24 mouse cellular contexts compared by ENCODE assay signal in genomic region chr2:110129396-110129795, GRCm38 (mm10).
DNase-seq lines count a peak whose midpoint lies in the region; ATAC-seq and TF ChIP-seq lines count a peak whose summit lies in the region.
"Had no signal": no experiment of that assay in that cellular context is flagged by ENCODE, and none has a peak within 500 bp of the region (broad histone marks: within the 10 kb centered on the region; RNA-seq: fewer than 3 reads in every experiment).

No protein-coding gene starts in this region.

- peak overlapping the region; percentile 49 for H3K27ac ChIP-seq in embryonic facial prominence, embryonic 13.5 days
- no peak overlapping the region for H3K27ac ChIP-seq in embryonic facial prominence, embryonic 10.5 days (replicated peaks)
- 0 out of 2 replicates have a peak overlapping the region, but pooled peaks have one; percentile 39 for H3K27ac ChIP-seq in embryonic fibroblast, embryonic 13.5 days (ENCODE audit: insufficient read depth, low read length)
- H3K27ac ChIP-seq: forebrain, embryonic 10.5 days; forebrain, embryonic 12.5 days had no signal

- H3K4me3 ChIP-seq in embryonic facial prominence, embryonic 13.5 days, result no peak overlapping the region
- no peak overlapping the region for H3K4me3 ChIP-seq in embryonic facial prominence, embryonic 10.5 days
- no peak overlapping the region for H3K4me3 ChIP-seq in embryonic fibroblast, embryonic 13.5 days (ENCODE audit: insufficient read depth, low read length)
- H3K4me3 ChIP-seq: erythroblast, embryonic 14.5 days; forebrain, embryonic 10.5 days; forebrain, embryonic 12.5 days had no signal

- H3K4me2 ChIP-seq in embryonic facial prominence, embryonic 13.5 days, result no peak overlapping the region
- H3K4me2 ChIP-seq: forebrain, embryonic 12.5 days had no signal

- H3K27me3 ChIP-seq in embryonic facial prominence, embryonic 13.5 days, result no peaks in the 10 kb centered on the region
- no peaks in the 10 kb centered on the region for H3K27me3 ChIP-seq in embryonic facial prominence, embryonic 10.5 days (replicated peaks; ENCODE audit: low read depth, poor library complexity, severe bottlenecking)
- H3K27me3 ChIP-seq: CH12.LX; forebrain, embryonic 12.5 days; Patski had no signal

- no peak for DNase-seq in embryonic facial prominence, embryonic 10.5 days (ENCODE audit: low spot score)
- peak; percentile 0 for DNase-seq in kidney, adult 9 months
- DNase-seq in kidney, postnatal 36 days, result no peak
- DNase-seq: adrenal gland, adult 8-10 months; adrenal gland, postnatal 14 days; adrenal gland, postnatal 36 days; B cell, adult 2 months; cerebellum, adult 11-12 months; cerebellum, adult 2 months; cerebellum, adult 9-10 months; cerebellum, postnatal 10 days; cerebellum, postnatal 25 days had no signal

- H3K36me3 ChIP-seq in embryonic facial prominence, embryonic 13.5 days, result no peaks in the 10 kb centered on the region
- H3K36me3 ChIP-seq in embryonic facial prominence, embryonic 10.5 days (replicated peaks), result no peaks in the 10 kb centered on the region
- H3K36me3 ChIP-seq: forebrain, embryonic 10.5 days; forebrain, embryonic 12.5 days; G1E had no signal

- H3K9ac ChIP-seq in embryonic facial prominence, embryonic 13.5 days, result no peak overlapping the region
- H3K9ac ChIP-seq: forebrain, embryonic 12.5 days had no signal

- TF ChIP-seq POLR2A in embryonic fibroblast, embryonic 13.5 days (IDR thresholded peaks at IDR 0.05; ENCODE audit: low read depth, low read length), result no peak

- H3K9me3 ChIP-seq in embryonic facial prominence, embryonic 13.5 days, result no peaks in the 10 kb centered on the region
- no peaks in the 10 kb centered on the region for H3K9me3 ChIP-seq in embryonic facial prominence, embryonic 10.5 days
- H3K9me3 ChIP-seq: forebrain, embryonic 10.5 days; forebrain, embryonic 12.5 days; G1E had no signal

- peaks cover 4% of the 10 kb centered on the region; the same call in 1 of the 2 replicates for H3K4me1 ChIP-seq in embryonic facial prominence, embryonic 13.5 days
- peaks cover 10% of the 10 kb centered on the region for H3K4me1 ChIP-seq in embryonic facial prominence, embryonic 10.5 days
- no peaks in the 10 kb centered on the region for H3K4me1 ChIP-seq in embryonic fibroblast, embryonic 13.5 days (ENCODE audit: control insufficient read depth, insufficient read depth, low read length)
- H3K4me1 ChIP-seq: forebrain, embryonic 10.5 days; forebrain, embryonic 12.5 days had no signal

- TF ChIP-seq CTCF in embryonic fibroblast, embryonic 13.5 days (IDR thresholded peaks at IDR 0.05; ENCODE audit: borderline replicate concordance, insufficient read depth, low read length), result no peak

- WGBS in embryonic facial prominence, embryonic 13.5 days, result 74% methylated on average over 2 of the region's 2 CpGs
- 87% methylated on average over 2 of the region's 2 CpGs for WGBS in embryonic facial prominence, embryonic 10.5 days

- ATAC-seq in embryonic facial prominence, embryonic 13.5 days (ENCODE audit: insufficient number of reproducible peaks, insufficient read depth, low FRiP score, low TSS enrichment, low read depth), result no peak
- ATAC-seq: activated CD4-positive, CD25-positive, alpha-beta regulatory T cell, adult 4 months; CD4-positive, CD25-positive, alpha-beta regulatory T cell, adult 4 months; forebrain, embryonic 14.5 days; forebrain, embryonic 16.5 days; Patski had no signal
